Mouse (Mus musculus): ENCODE measurements at regions not wholly inside any gene's neighbourhood (a gene's known extent, or its start where the extent isn't known, plus 50 kb on each side); places are given as distances from the start of the nearest gene placed in this dataset.

GRCm38 (mm10) chr10:118675816-118676465, 194.1 kb downstream of the Dyrk2 start:
- TF ChIP-seq CTCF (IDR thresholded peaks at IDR 0.05; ENCODE audit: low read depth, low read length) (no peak), POLR2A (IDR thresholded peaks at IDR 0.05; ENCODE audit: extremely low read depth, insufficient read depth, low read length) (no peak)

All from liver, adult 2 months (tissue).